Mouse (Mus musculus) E14TG2a.4 (cell line): ENCODE measurements around the gene Mef2c.

Source experiments
- CTCF ChIP-seq: conservative IDR thresholded peaks from 2 replicates; pipeline ENCODE4 v1.5.1; 2014; ENCODE audit warnings: low read length
- NANOG ChIP-seq: IDR thresholded peaks from 2 replicates; pipeline ENCODE4 v1.6.1; 2014; ENCODE audit warnings: borderline replicate concordance, low read length, mixed read lengths

DNA sequence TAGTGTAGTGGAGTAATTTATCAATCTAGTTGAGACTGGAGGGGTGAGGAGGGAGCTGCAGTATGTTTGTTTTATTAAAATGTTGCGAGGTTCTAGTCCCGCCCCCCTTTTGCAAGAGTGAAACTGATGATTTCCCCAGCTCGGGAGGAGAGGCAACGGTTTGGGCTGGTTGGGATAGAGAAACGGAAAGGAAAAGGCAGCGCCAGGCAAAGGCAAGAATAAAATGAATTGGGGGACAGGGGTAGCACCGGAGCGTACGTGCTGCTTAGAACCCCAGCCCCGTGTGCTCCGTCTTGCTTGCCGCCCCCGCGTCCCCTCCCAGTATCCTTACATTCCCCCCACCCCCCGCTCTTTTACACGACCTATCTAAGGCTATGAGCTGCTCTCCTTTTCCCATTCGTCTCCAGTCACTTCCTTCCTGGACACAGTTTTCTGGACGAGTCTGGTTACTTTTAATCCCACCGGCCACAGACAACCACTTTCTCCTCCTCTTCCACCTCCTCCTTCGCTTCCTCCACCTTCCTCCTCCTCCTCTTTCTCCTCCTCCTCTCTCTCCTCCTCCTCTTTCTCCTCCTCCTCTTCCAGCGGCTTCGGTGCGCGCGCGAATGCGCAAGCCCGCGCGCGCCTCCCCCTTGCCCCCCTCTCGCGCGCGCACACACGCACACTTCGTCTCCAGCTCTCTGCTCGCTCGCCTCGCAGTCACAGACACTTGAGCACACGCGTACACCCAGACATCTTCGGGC lies 20.5 kb downstream of the Mef2c start:
- no peak for TF ChIP-seq NANOG
- TF ChIP-seq CTCF, result no peak
